Mouse (Mus musculus): ENCODE results near the gene Usp18. TPM values are rescaled to one million over a fixed set of nuclear protein-coding genes. Genes with fewer than 3 reads are reported as not detected.

The Usp18 gene
- polyA plus RNA-seq, 1 experiment from 2014 or later, result 1.2 TPM

DNA sequence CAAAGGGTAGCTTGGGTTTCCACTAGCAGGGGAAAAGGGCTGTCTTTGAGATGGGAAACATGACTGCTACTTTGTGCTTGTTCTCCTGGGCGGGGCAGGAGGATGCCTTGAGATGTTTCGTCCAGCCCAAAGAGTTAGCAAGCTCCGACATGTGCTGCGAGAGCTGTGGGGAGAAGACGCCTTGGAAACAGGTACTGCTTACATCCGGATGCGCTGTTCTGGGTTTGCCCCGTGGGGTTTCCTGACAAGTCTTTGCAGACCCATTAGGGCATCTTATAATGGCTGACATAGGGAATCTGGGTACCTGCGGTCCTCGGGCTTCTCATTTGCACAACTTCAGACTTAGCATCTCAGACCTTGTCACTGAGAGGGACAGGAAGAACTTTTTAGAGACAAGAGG lies 16.3 kb downstream of the Usp18 start:
- H3K27me3 ChIP-seq (ENCODE audit: control insufficient read depth, insufficient read depth, low read length), result no peaks in the 10 kb centered on the region

GRCm38 (mm10) chr6:121262496-121262895 lies 16.8 kb downstream of the Usp18 start:
- Histone ChIP-seq H3K4me2 (ENCODE audit: low read depth) (no peak overlapping the region), H3K36me3 (ENCODE audit: control insufficient read depth, insufficient read depth, low read length) (no peaks in the 10 kb centered on the region), H3K27me3 (ENCODE audit: control insufficient read depth, insufficient read depth, low read length) (no peaks in the 10 kb centered on the region), H3K9me3 (ENCODE audit: control insufficient read depth, low read length) (no peaks in the 10 kb centered on the region), H3K27ac (ENCODE audit: low read depth, low read length) (no peak overlapping the region), H3K4me3 (ENCODE audit: low read depth, low read length) (no peak overlapping the region), H3K9ac (ENCODE audit: low read length) (no peak overlapping the region), H3K4me1 (ENCODE audit: control insufficient read depth, insufficient read depth, low read length) (no peaks in the 10 kb centered on the region)
- 93% methylated on average over 11 of the region's 11 CpGs for WGBS
- no peak for ATAC-seq (ENCODE audit: insufficient read depth, low FRiP score, low TSS enrichment)
- no peak for DNase-seq (ENCODE audit: low spot score)

More for the DNA sequence above, 16.3 kb downstream of the Usp18 start:
- Histone ChIP-seq H3K9ac (ENCODE audit: low read length) (no peak overlapping the region), H3K4me3 (ENCODE audit: low read depth, low read length) (no peak overlapping the region), H3K4me2 (ENCODE audit: low read depth) (no peak overlapping the region), H3K27ac (ENCODE audit: low read depth, low read length) (no peak overlapping the region), H3K36me3 (ENCODE audit: control insufficient read depth, insufficient read depth, low read length) (no peaks in the 10 kb centered on the region), H3K9me3 (ENCODE audit: control insufficient read depth, low read length) (no peaks in the 10 kb centered on the region), H3K4me1 (ENCODE audit: control insufficient read depth, insufficient read depth, low read length) (no peaks in the 10 kb centered on the region)
- no peak for DNase-seq (ENCODE audit: low spot score)
- 88% methylated on average over 10 of the region's 10 CpGs for WGBS
- ATAC-seq (ENCODE audit: insufficient read depth, low FRiP score, low TSS enrichment), result no peak

GRCm38 (mm10) chr6:121270156-121270555 lies 24.4 kb downstream of the Usp18 start:
- H3K4me3 ChIP-seq (ENCODE audit: low read depth, low read length), result no peak overlapping the region
- no peak overlapping the region for H3K4me2 ChIP-seq (ENCODE audit: low read depth)
- WGBS, result 88% methylated on average over 6 of the region's 6 CpGs
- H3K36me3 ChIP-seq (ENCODE audit: control insufficient read depth, insufficient read depth, low read length), result no peaks in the 10 kb centered on the region
- no peaks in the 10 kb centered on the region for H3K9me3 ChIP-seq (ENCODE audit: control insufficient read depth, low read length)
- no peaks in the 10 kb centered on the region for H3K4me1 ChIP-seq (ENCODE audit: control insufficient read depth, insufficient read depth, low read length)
- no peak overlapping the region for H3K27ac ChIP-seq (ENCODE audit: low read depth, low read length)
- ATAC-seq (ENCODE audit: insufficient read depth, low FRiP score, low TSS enrichment), result no peak
- no peak for DNase-seq (ENCODE audit: low spot score)
- no peaks in the 10 kb centered on the region for H3K27me3 ChIP-seq (ENCODE audit: control insufficient read depth, insufficient read depth, low read length)
- H3K9ac ChIP-seq (ENCODE audit: low read length), result no peak overlapping the region

GRCm38 (mm10) chr6:121271707-121272074 lies 26.0 kb downstream of the Usp18 start:
- no peaks in the 10 kb centered on the region for H3K27me3 ChIP-seq (ENCODE audit: control insufficient read depth, insufficient read depth, low read length)
- H3K36me3 ChIP-seq (ENCODE audit: control insufficient read depth, insufficient read depth, low read length), result no peaks in the 10 kb centered on the region
- no peaks in the 10 kb centered on the region for H3K4me1 ChIP-seq (ENCODE audit: control insufficient read depth, insufficient read depth, low read length)
- no peak overlapping the region for H3K27ac ChIP-seq (ENCODE audit: low read depth, low read length)
- DNase-seq (ENCODE audit: low spot score) (no peak), ATAC-seq (ENCODE audit: insufficient read depth, low FRiP score, low TSS enrichment) (peak; percentile 22; the same call in 1 of the 2 replicates)
- H3K9me3 ChIP-seq (ENCODE audit: control insufficient read depth, low read length), result no peaks in the 10 kb centered on the region
- H3K4me3 ChIP-seq (ENCODE audit: low read depth, low read length), result no peak overlapping the region; the same call in 1 of the 2 replicates
- WGBS, result 14% methylated on average over 4 of the region's 4 CpGs
- H3K9ac ChIP-seq (ENCODE audit: low read length), result no peak overlapping the region
- H3K4me2 ChIP-seq (ENCODE audit: low read depth), result peak overlapping the region; percentile 44

GRCm38 (mm10) chr6:121272075-121272800 lies 26.5 kb downstream of the Usp18 start:
- ATAC-seq (ENCODE audit: insufficient read depth, low FRiP score, low TSS enrichment), result peak; percentile 92
- 17% methylated on average over 17 of the region's 17 CpGs for WGBS
- peak overlapping the region; percentile 42 for H3K9ac ChIP-seq (ENCODE audit: low read length)

GRCm38 (mm10) chr6:121274356-121274755 lies 28.6 kb downstream of the Usp18 start:
- Histone ChIP-seq H3K4me3 (ENCODE audit: low read depth, low read length) (no peak overlapping the region), H3K9me3 (ENCODE audit: control insufficient read depth, low read length) (no peaks in the 10 kb centered on the region), H3K9ac (ENCODE audit: low read length) (no peak overlapping the region), H3K36me3 (ENCODE audit: control insufficient read depth, insufficient read depth, low read length) (no peaks in the 10 kb centered on the region), H3K27ac (ENCODE audit: low read depth, low read length) (no peak overlapping the region), H3K27me3 (ENCODE audit: control insufficient read depth, insufficient read depth, low read length) (no peaks in the 10 kb centered on the region), H3K4me2 (ENCODE audit: low read depth) (no peak overlapping the region), H3K4me1 (ENCODE audit: control insufficient read depth, insufficient read depth, low read length) (no peaks in the 10 kb centered on the region)
- ATAC-seq (ENCODE audit: insufficient read depth, low FRiP score, low TSS enrichment) (no peak), DNase-seq (ENCODE audit: low spot score) (no peak)
- 77% methylated on average over 3 of the region's 3 CpGs for WGBS

More at GRCm38 (mm10) chr6:121272075-121272800, 26.5 kb downstream of the Usp18 start:
- H3K4me2 ChIP-seq (ENCODE audit: low read depth), result peak overlapping the region; percentile 44
- DNase-seq (ENCODE audit: low spot score), result peak; percentile 85
- peak overlapping the region; percentile 29 for H3K4me3 ChIP-seq (ENCODE audit: low read depth, low read length)
- no peaks in the 10 kb centered on the region for H3K27me3 ChIP-seq (ENCODE audit: control insufficient read depth, insufficient read depth, low read length)
- H3K9me3 ChIP-seq (ENCODE audit: control insufficient read depth, low read length), result no peaks in the 10 kb centered on the region
- H3K36me3 ChIP-seq (ENCODE audit: control insufficient read depth, insufficient read depth, low read length), result no peaks in the 10 kb centered on the region
- peak overlapping the region; percentile 51 for H3K27ac ChIP-seq (ENCODE audit: low read depth, low read length)
- no peaks in the 10 kb centered on the region for H3K4me1 ChIP-seq (ENCODE audit: control insufficient read depth, insufficient read depth, low read length)

- Histone ChIP-seq H3K9me3 (ENCODE audit: control insufficient read depth, low read length) (no peaks in the 10 kb centered on the region), H3K4me1 (ENCODE audit: control insufficient read depth, insufficient read depth, low read length) (no peaks in the 10 kb centered on the region), H3K27me3 (ENCODE audit: control insufficient read depth, insufficient read depth, low read length) (no peaks in the 10 kb centered on the region), H3K27ac (ENCODE audit: low read depth, low read length) (no peak overlapping the region), H3K36me3 (ENCODE audit: control insufficient read depth, insufficient read depth, low read length) (no peaks in the 10 kb centered on the region), H3K9ac (ENCODE audit: low read length) (no peak overlapping the region), H3K4me2 (ENCODE audit: low read depth) (no peak overlapping the region), H3K4me3 (ENCODE audit: low read depth, low read length) (no peak overlapping the region)
- 91% methylated on average over 5 of the region's 5 CpGs for WGBS
- ATAC-seq (ENCODE audit: insufficient read depth, low FRiP score, low TSS enrichment), result no peak
- DNase-seq (ENCODE audit: low spot score), result no peak
Measured at GRCm38 (mm10) chr6:121284132-121284531, 38.4 kb downstream of the Usp18 start.

GRCm38 (mm10) chr6:121299317-121299716 lies 53.6 kb downstream of the Usp18 start:
- no peak overlapping the region for H3K4me2 ChIP-seq (ENCODE audit: low read depth)
- WGBS, result 54% methylated on average over 7 of the region's 7 CpGs
- H3K4me1 ChIP-seq (ENCODE audit: control insufficient read depth, insufficient read depth, low read length), result no peaks in the 10 kb centered on the region; the same call in 1 of the 2 replicates
- H3K4me3 ChIP-seq (ENCODE audit: low read depth, low read length), result no peak overlapping the region
- no peak overlapping the region for H3K9ac ChIP-seq (ENCODE audit: low read length)
- H3K27ac ChIP-seq (ENCODE audit: low read depth, low read length), result no peak overlapping the region
- DNase-seq (ENCODE audit: low spot score), result no peak
- no peaks in the 10 kb centered on the region for H3K36me3 ChIP-seq (ENCODE audit: control insufficient read depth, insufficient read depth, low read length)
- no peak for ATAC-seq (ENCODE audit: insufficient read depth, low FRiP score, low TSS enrichment)
- no peaks in the 10 kb centered on the region for H3K27me3 ChIP-seq (ENCODE audit: control insufficient read depth, insufficient read depth, low read length)
- H3K9me3 ChIP-seq (ENCODE audit: control insufficient read depth, low read length), result no peaks in the 10 kb centered on the region

- no peak within 1 kb of the TSS for H3K4me2 ChIP-seq (ENCODE audit: low read depth)
- no peak for ATAC-seq (ENCODE audit: insufficient read depth, low FRiP score, low TSS enrichment)
- no peaks in the 10 kb centered on the region for H3K36me3 ChIP-seq (ENCODE audit: control insufficient read depth, insufficient read depth, low read length)
- H3K27me3 ChIP-seq (ENCODE audit: control insufficient read depth, insufficient read depth, low read length), result no peaks in the 10 kb centered on the region
- H3K9me3 ChIP-seq (ENCODE audit: control insufficient read depth, low read length), result no peaks in the 10 kb centered on the region
- H3K4me1 ChIP-seq (ENCODE audit: control insufficient read depth, insufficient read depth, low read length), result no peaks in the 10 kb centered on the region; the same call in 1 of the 2 replicates
- WGBS, result 6% methylated on average over 7 of the region's 11 CpGs
- no peak within 1 kb of the TSS for H3K27ac ChIP-seq (ENCODE audit: low read depth, low read length)
- H3K4me3 ChIP-seq (ENCODE audit: low read depth, low read length), result no peak within 1 kb of the TSS
- no peak within 1 kb of the TSS for H3K9ac ChIP-seq (ENCODE audit: low read length)
- DNase-seq (ENCODE audit: low spot score), result peak; percentile 65
Measured at GRCm38 (mm10) chr6:121299954-121300353, 54.2 kb downstream of the Usp18 start, which contains the start of gene Slc6a13. TSS of gene Slc6a13 (plus strand) at chr6:121300227.
